Mouse (Mus musculus) neural tube, embryonic 14.5 days (tissue): ENCODE data around the gene Gli3. TPM values are rescaled to one million over a fixed set of nuclear protein-coding genes. Genes with fewer than 3 reads are reported as not detected.

Source experiments
- ATAC-seq: fragments of 200-750 bp; cut with Nextera tagmentation; 2 replicates; pipeline ENCODE4 v1.8.0; 2017; ENCODE audit warnings: low read depth, mild to moderate bottlenecking, moderate TSS enrichment, moderate library complexity
- H3K27ac ChIP-seq: fragments of 300-500 bp; sonication (generic); 2 replicates; pipeline ENCODE4 v1.5.1; 2014; ENCODE audit warnings: low read depth, mild to moderate bottlenecking, control low read depth, low read length, moderate library complexity, mixed read lengths
- H3K27me3 ChIP-seq: fragments of 300-500 bp; sonication (generic); 2 replicates; pipeline ENCODE4 v1.6.1; 2014; ENCODE audit warnings: low read length; ENCODE audit not compliant: control insufficient read depth, insufficient read depth
- H3K36me3 ChIP-seq: fragments of 300-500 bp; sonication (generic); 2 replicates; pipeline ENCODE4 v1.6.1; 2014; ENCODE audit warnings: low read length, mixed read lengths; ENCODE audit not compliant: control insufficient read depth, insufficient read depth
- H3K4me1 ChIP-seq: fragments of 300-500 bp; sonication (generic); 2 replicates; pipeline ENCODE4 v1.6.1; 2014; ENCODE audit warnings: low read length; ENCODE audit not compliant: control insufficient read depth, insufficient read depth
- H3K4me2 ChIP-seq: fragments of 300-500 bp; sonication (generic); 2 replicates; pipeline ENCODE4 v1.6.1; 2014; ENCODE audit warnings: mild to moderate bottlenecking, low read depth, low read length, control low read depth
- H3K4me3 ChIP-seq: fragments of 300-500 bp; sonication (generic); 2 replicates; pipeline ENCODE4 v1.5.1; 2014; ENCODE audit warnings: low read depth, low read length, control low read depth, mixed read lengths
- H3K9ac ChIP-seq: fragments of 300-500 bp; sonication (generic); replicated peaks from 2 replicates; pipeline ENCODE4 v1.6.1; 2014; ENCODE audit warnings: low read depth, mild to moderate bottlenecking, control low read depth, low read length, mixed read lengths
- H3K9me3 ChIP-seq: fragments of 300-500 bp; sonication (generic); 2 replicates; pipeline ENCODE4 v1.6.1; 2016; ENCODE audit warnings: low read length; ENCODE audit not compliant: control insufficient read depth
- WGBS: fragments of 180-500 bp; shearing (Covaris S2); extraction: QIAGEN DNeasy Blood & Tissue Kit; methylation state at CpG from one replicate; pipeline ENCODE4 v1.1.7; 2014; 5-methylcytosine and 5-hydroxymethylcytosine counted together
- polyA plus RNA-seq: library from polyadenylated mRNA; unstranded; fragments of >200 nt; fragmentation: Nextera tagmentation; extraction: Ambion mirVana; gene quantifications from 2 replicates; pipeline ENCODE4 v1.2.1, GENCODE M21; 2014

Gli3 gene
- polyA plus RNA-seq, 1 experiment from 2014 or later = 2.4 TPM

- no peak overlapping the region for H3K9ac ChIP-seq
- 87% methylated on average over 6 of the region's 6 CpGs for WGBS
Observed at GRCm38 (mm10) chr13:15590326-15590933, 127.4 kb downstream of the Gli3 start.

GRCm38 (mm10) chr13:15596667-15597066, 133.6 kb downstream of the Gli3 start:
- no peak overlapping the region for H3K4me2 ChIP-seq
- no peak overlapping the region for H3K27ac ChIP-seq
- 31% methylated on average over 5 of the region's 5 CpGs for WGBS
- H3K4me1 ChIP-seq = no peaks in the 10 kb centered on the region
- H3K36me3 ChIP-seq = no peaks in the 10 kb centered on the region
- peak; percentile 57; the same call in 1 of the 2 replicates for ATAC-seq
- no peaks in the 10 kb centered on the region for H3K9me3 ChIP-seq
- no peak overlapping the region for H3K4me3 ChIP-seq
- no peaks in the 10 kb centered on the region for H3K27me3 ChIP-seq
- H3K9ac ChIP-seq = no peak overlapping the region

More at GRCm38 (mm10) chr13:15590326-15590933, 127.4 kb downstream of the Gli3 start:
- no peak overlapping the region for H3K27ac ChIP-seq
- no peaks in the 10 kb centered on the region for H3K4me1 ChIP-seq
- no peak for ATAC-seq
- H3K27me3 ChIP-seq = no peaks in the 10 kb centered on the region
- no peak overlapping the region for H3K4me2 ChIP-seq
- no peak overlapping the region for H3K4me3 ChIP-seq
- no peaks in the 10 kb centered on the region for H3K36me3 ChIP-seq
- no peaks in the 10 kb centered on the region for H3K9me3 ChIP-seq

- Histone ChIP-seq H3K4me3 (no peak overlapping the region), H3K9ac (no peak overlapping the region), H3K27ac (no peak overlapping the region), H3K4me2 (no peak overlapping the region), H3K27me3 (no peaks in the 10 kb centered on the region), H3K36me3 (no peaks in the 10 kb centered on the region), H3K4me1 (peaks cover 6% of the 10 kb centered on the region; the same call in 1 of the 2 replicates), H3K9me3 (no peaks in the 10 kb centered on the region)
- no peak for ATAC-seq
- 94% methylated on average over 2 of the region's 2 CpGs for WGBS
Observed at GRCm38 (mm10) chr13:15599741-15600140, 136.7 kb downstream of the Gli3 start.

- Histone ChIP-seq H3K9ac (no peak overlapping the region), H3K27me3 (no peaks in the 10 kb centered on the region), H3K4me2 (no peak overlapping the region), H3K4me1 (peaks cover 6% of the 10 kb centered on the region; the same call in 1 of the 2 replicates), H3K4me3 (no peak overlapping the region), H3K27ac (no peak overlapping the region), H3K9me3 (no peaks in the 10 kb centered on the region), H3K36me3 (no peaks in the 10 kb centered on the region)
- no peak for ATAC-seq
- 35% methylated on average over 5 of the region's 5 CpGs for WGBS
Observed at GRCm38 (mm10) chr13:15602161-15602560, 139.1 kb downstream of the Gli3 start.

- Histone ChIP-seq H3K9ac (no peak overlapping the region), H3K4me1 (peaks cover 6% of the 10 kb centered on the region; the same call in 1 of the 2 replicates), H3K4me3 (no peak overlapping the region), H3K36me3 (no peaks in the 10 kb centered on the region), H3K4me2 (no peak overlapping the region), H3K9me3 (no peaks in the 10 kb centered on the region), H3K27me3 (no peaks in the 10 kb centered on the region), H3K27ac (no peak overlapping the region)
- peak; percentile 45; the same call in 1 of the 2 replicates for ATAC-seq
- 0% methylated on average over 4 of the region's 4 CpGs for WGBS
Observed at GRCm38 (mm10) chr13:15602677-15603221, 139.7 kb downstream of the Gli3 start.

- H3K27me3 ChIP-seq = no peaks in the 10 kb centered on the region
- H3K36me3 ChIP-seq = no peaks in the 10 kb centered on the region
- no peak overlapping the region for H3K4me3 ChIP-seq
- H3K4me2 ChIP-seq = no peak overlapping the region
- ATAC-seq = no peak
- 18% methylated on average over 6 of the region's 6 CpGs for WGBS
- peaks cover 6% of the 10 kb centered on the region; the same call in 1 of the 2 replicates for H3K4me1 ChIP-seq
- H3K27ac ChIP-seq = no peak overlapping the region
- H3K9me3 ChIP-seq = no peaks in the 10 kb centered on the region
- no peak overlapping the region for H3K9ac ChIP-seq
Observed at GRCm38 (mm10) chr13:15604074-15604473, 141.0 kb downstream of the Gli3 start.

- H3K27me3 ChIP-seq = no peaks in the 10 kb centered on the region
- no peak overlapping the region for H3K4me3 ChIP-seq
- 34% methylated on average over 3 of the region's 3 CpGs for WGBS
- H3K27ac ChIP-seq = no peak overlapping the region
- H3K4me2 ChIP-seq = no peak overlapping the region
- H3K9me3 ChIP-seq = no peaks in the 10 kb centered on the region
- no peak for ATAC-seq
- H3K36me3 ChIP-seq = no peaks in the 10 kb centered on the region
- H3K4me1 ChIP-seq = peaks cover 5% of the 10 kb centered on the region; the same call in 1 of the 2 replicates
- no peak overlapping the region for H3K9ac ChIP-seq
Observed at GRCm38 (mm10) chr13:15617423-15617822, 154.4 kb downstream of the Gli3 start.

GRCm38 (mm10) chr13:15618051-15618692, 155.1 kb downstream of the Gli3 start:
- Histone ChIP-seq H3K4me3 (no peak overlapping the region), H3K36me3 (no peaks in the 10 kb centered on the region), H3K4me2 (no peak overlapping the region), H3K9me3 (no peaks in the 10 kb centered on the region), H3K27ac (no peak overlapping the region), H3K4me1 (peaks cover 5% of the 10 kb centered on the region; the same call in 1 of the 2 replicates), H3K27me3 (no peaks in the 10 kb centered on the region), H3K9ac (no peak overlapping the region)
- no peak for ATAC-seq
- WGBS = 65% methylated on average over 5 of the region's 5 CpGs

GRCm38 (mm10) chr13:15621009-15621408, 158.0 kb downstream of the Gli3 start:
- 19% methylated on average over 7 of the region's 7 CpGs for WGBS
- no peaks in the 10 kb centered on the region for H3K36me3 ChIP-seq
- H3K27me3 ChIP-seq = no peaks in the 10 kb centered on the region
- H3K9me3 ChIP-seq = no peaks in the 10 kb centered on the region
- H3K27ac ChIP-seq = no peak overlapping the region
- ATAC-seq = peak; percentile 61; the same call in 1 of the 2 replicates
- no peak overlapping the region for H3K4me3 ChIP-seq
- H3K4me1 ChIP-seq = peaks cover 5% of the 10 kb centered on the region; the same call in 1 of the 2 replicates
- H3K9ac ChIP-seq = no peak overlapping the region
- H3K4me2 ChIP-seq = peak overlapping the region; percentile 24
